Mouse (Mus musculus): ENCODE measurements around the gene Gm4763.

DNA sequence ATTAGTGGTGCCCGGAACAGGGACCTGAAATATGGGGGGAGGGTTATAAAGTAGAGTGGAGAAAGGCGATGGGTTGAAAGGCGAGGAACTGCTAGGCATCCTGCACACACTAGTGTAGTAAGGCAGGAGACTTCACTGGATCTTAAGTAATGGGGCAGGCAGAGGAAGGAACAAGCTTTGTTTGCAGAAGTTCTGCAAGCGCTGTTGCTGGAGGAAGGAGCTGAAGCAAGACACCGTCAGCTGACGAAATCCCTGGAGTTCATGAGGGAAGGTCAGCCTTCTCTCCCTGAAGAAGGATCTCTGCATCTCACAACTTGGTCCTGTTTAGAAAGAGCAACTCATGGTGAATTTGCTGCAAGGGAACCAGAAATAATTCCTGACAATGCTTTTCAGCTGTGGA lies 11.7 kb downstream of the Gm4763 start:
- TF ChIP-seq GATA1 (IDR thresholded peaks at IDR 0.05; ENCODE audit: borderline replicate concordance, low read length) (no peak), FLI1 (IDR thresholded peaks at IDR 0.05; ENCODE audit: low read length) (no peak)
